8 mouse cellular contexts compared by ENCODE assay signal in genomic region chr5:108163695-108164094, GRCm38 (mm10). TPM values are rescaled to one million over a fixed set of nuclear protein-coding genes. Genes with fewer than 3 reads are reported as not detected.
DNase-seq lines count a peak whose midpoint lies in the region; ATAC-seq and TF ChIP-seq lines count a peak whose summit lies in the region.

No protein-coding gene starts in this region.

- peak; percentile 81 for TF ChIP-seq CTCF in Patski (IDR thresholded peaks at IDR 0.05)

- in situ Hi-C loops in Patski (cut with MboI; ENCODE audit: low pct_unique_long_range_greater_than_20kb), result no loop called here

- H3K4me2 ChIP-seq in kidney, embryonic 15.5 days, result no peak overlapping the region
- no peak overlapping the region for H3K4me2 ChIP-seq in forebrain, embryonic 11.5 days (ENCODE audit: low read depth, low read length, severe bottlenecking)

- POLR2A ChIA-PET in Patski (lab: Charles Lee), result no interaction called here

- H3K27ac ChIP-seq in kidney, embryonic 15.5 days, result no peak overlapping the region
- H3K27ac ChIP-seq in forebrain, embryonic 11.5 days (ENCODE audit: low read depth, low read length), result no peak overlapping the region

- peak; percentile 52 for DNase-seq in kidney, adult 18-20 months
- peak; percentile 61 to 70 for DNase-seq in B cell, adult 2 months
- DNase-seq in Patski (ENCODE audit: low read depth, low spot score), result no peak
- DNase-seq in cerebellum, postnatal 14 days, result peak; percentile 46 to 55
- DNase-seq in left cerebral cortex, postnatal 4 days, result peak; percentile 29
- DNase-seq in splenic B cell, adult 2 months (ENCODE audit: low read depth, low spot score), result peak; percentile 21
- no peak for DNase-seq in forebrain, embryonic 11.5 days (ENCODE audit: low spot score)

- no peak overlapping the region for H3K9ac ChIP-seq in kidney, embryonic 15.5 days
- no peak overlapping the region for H3K9ac ChIP-seq in forebrain, embryonic 11.5 days (ENCODE audit: low read length)

- no peak for ATAC-seq in kidney, embryonic 15.5 days (replicated peaks; ENCODE audit: low FRiP score)
- no peak for ATAC-seq in Patski
- ATAC-seq in forebrain, embryonic 11.5 days (replicated peaks; ENCODE audit: low FRiP score), result no peak

- no peaks in the 10 kb centered on the region for H3K27me3 ChIP-seq in kidney, embryonic 15.5 days
- H3K27me3 ChIP-seq in Patski, result no peaks in the 10 kb centered on the region
- H3K27me3 ChIP-seq in splenic B cell, adult 2 months (ENCODE audit: control insufficient read depth, insufficient read depth, low read length, poor library complexity, severe bottlenecking), result no peaks in the 10 kb centered on the region
- H3K27me3 ChIP-seq in forebrain, embryonic 11.5 days (ENCODE audit: control insufficient read depth, insufficient read depth, low read length), result no peaks in the 10 kb centered on the region

- CTCF ChIA-PET in Patski (lab: Charles Lee), result interaction anchor here (0.8 to 1.6 kb wide), 5 partner anchors 11 to 243 kb away, joined by 3 to 10 read pairs (median 3); no protein-coding TSS in a partner anchor

- no peaks in the 10 kb centered on the region for H3K4me1 ChIP-seq in kidney, embryonic 15.5 days
- no peaks in the 10 kb centered on the region for H3K4me1 ChIP-seq in forebrain, embryonic 11.5 days (replicated peaks; ENCODE audit: control insufficient read depth, insufficient read depth, low read length)

- H3K9me3 ChIP-seq in kidney, embryonic 15.5 days (replicated peaks), result no peaks in the 10 kb centered on the region
- no peaks in the 10 kb centered on the region for H3K9me3 ChIP-seq in forebrain, embryonic 11.5 days (ENCODE audit: control insufficient read depth, low read length)

- H3K36me3 ChIP-seq in kidney, embryonic 15.5 days, result no peaks in the 10 kb centered on the region
- no peaks in the 10 kb centered on the region for H3K36me3 ChIP-seq in splenic B cell, adult 2 months (ENCODE audit: control insufficient read depth, insufficient read depth, low read length, poor library complexity, severe bottlenecking)
- no peaks in the 10 kb centered on the region for H3K36me3 ChIP-seq in forebrain, embryonic 11.5 days (ENCODE audit: control insufficient read depth, insufficient read depth, low read length)

- 32% methylated on average over 1 of the region's 1 CpGs for WGBS in kidney, embryonic 15.5 days
- 5% methylated on average over 1 of the region's 1 CpGs for WGBS in forebrain, embryonic 11.5 days

- intact Hi-C loops in left cerebral cortex, postnatal 4 days (cut with DNase I), result no loop called here

- H3K4me3 ChIP-seq in kidney, embryonic 15.5 days (replicated peaks), result no peak overlapping the region
- H3K4me3 ChIP-seq in forebrain, embryonic 11.5 days (ENCODE audit: low read depth, low read length), result no peak overlapping the region

RNA-seq across cellular contexts. Expression of gene Ccdc18, which starts 31.0 kb away (rescaled TPM):
- 11.8 and 13.3 TPM in 2 replicates for polyA plus RNA-seq in kidney, embryonic 15.5 days (2015; fragmentation: Nextera tagmentation; extraction: Ambion mirVana)
- polyA plus RNA-seq in Patski (2021), result 3.6 TPM
- total RNA-seq in left cerebral cortex, postnatal 4 days (2021), result 1 to 10 TPM; 2.3 to 2.9 TPM
- polyA plus RNA-seq in forebrain, embryonic 11.5 days (2014; fragmentation: Nextera tagmentation; extraction: Ambion mirVana), result 13.9 and 15.8 TPM in 2 replicates

RNA-seq across cellular contexts. Expression of gene Tmed5, which starts 31.3 kb away (rescaled TPM):
- 35.6 and 37.8 TPM in 2 replicates for polyA plus RNA-seq in kidney, embryonic 15.5 days (2015; fragmentation: Nextera tagmentation; extraction: Ambion mirVana)
- 42.5 TPM for polyA plus RNA-seq in Patski (2021)
- 10 to 100 TPM; 15.9 to 18.3 TPM for total RNA-seq in left cerebral cortex, postnatal 4 days (2021)
- polyA plus RNA-seq in forebrain, embryonic 11.5 days (2014; fragmentation: Nextera tagmentation; extraction: Ambion mirVana), result 31.8 and 35.2 TPM in 2 replicates

Comparison
In these comparisons a context has a peak if more than half of its experiments do, and no peak if none do; other contexts are left out.
1. DNase-seq: peak in kidney, adult 18-20 months (single experiment), B cell, adult 2 months (2 of 2), cerebellum, postnatal 14 days (2 of 2), left cerebral cortex, postnatal 4 days (single experiment) and splenic B cell, adult 2 months (single experiment); none in Patski (single experiment) and forebrain, embryonic 11.5 days (single experiment).